22 mouse cellular contexts compared by ENCODE assay signal in the genomic region with DNA sequence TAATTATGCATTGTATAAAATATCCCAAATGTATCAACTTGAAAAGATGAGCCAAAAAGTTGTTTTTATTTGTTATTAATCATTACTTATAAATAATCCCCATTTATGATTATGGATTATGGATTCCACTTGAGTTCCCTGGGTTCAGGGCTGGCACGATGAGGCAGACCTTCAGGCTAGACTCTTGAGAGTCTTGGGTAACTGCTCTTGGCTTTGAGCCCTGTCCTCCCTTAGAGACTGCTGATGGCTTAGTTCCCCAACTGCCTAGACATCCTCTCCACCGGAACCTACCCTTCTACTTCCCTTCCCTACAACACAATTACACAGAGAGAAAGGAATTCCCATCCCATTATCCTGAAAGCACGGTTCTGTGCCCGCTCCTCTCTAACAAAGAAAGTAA.
A peak's percentile ranks its signal among the peaks of the same experiment; 100 is the strongest.
DNase-seq lines count a peak whose midpoint lies in the region; ATAC-seq and TF ChIP-seq lines count a peak whose summit lies in the region.
"Had no signal": no experiment of that assay in that cellular context is flagged by ENCODE, and none has a peak within 500 bp of the region (broad histone marks: within the 10 kb centered on the region; RNA-seq: fewer than 3 reads in every experiment).

No protein-coding gene starts in this region.

- no peaks in the 10 kb centered on the region for H3K4me1 ChIP-seq in lung, embryonic 14.5 days (ENCODE audit: insufficient read depth)
- H3K4me1 ChIP-seq in lung, adult 2 months (ENCODE audit: control insufficient read depth, insufficient read depth, low read length), result no peaks in the 10 kb centered on the region
- no peaks in the 10 kb centered on the region for H3K4me1 ChIP-seq in heart, embryonic 12.5 days (replicated peaks)
- H3K4me1 ChIP-seq: embryonic facial prominence, embryonic 13.5 days; forebrain, embryonic 12.5 days; heart, embryonic 13.5 days; hindbrain, embryonic 13.5 days had no signal

- no peak overlapping the region for H3K4me3 ChIP-seq in lung, embryonic 14.5 days (ENCODE audit: low read depth, low read length)
- no peak overlapping the region for H3K4me3 ChIP-seq in lung, adult 2 months (replicated peaks; ENCODE audit: extremely low read depth, low read depth, low read length)
- H3K4me3 ChIP-seq in heart, embryonic 12.5 days, result no peak overlapping the region
- H3K4me3 ChIP-seq: embryonic facial prominence, embryonic 13.5 days; forebrain, embryonic 12.5 days; heart, embryonic 13.5 days; hindbrain, embryonic 13.5 days had no signal

- no peaks in the 10 kb centered on the region for H3K36me3 ChIP-seq in lung, embryonic 14.5 days (ENCODE audit: insufficient read depth)
- H3K36me3 ChIP-seq in heart, embryonic 12.5 days, result no peaks in the 10 kb centered on the region
- H3K36me3 ChIP-seq: embryonic facial prominence, embryonic 13.5 days; forebrain, embryonic 12.5 days; G1E; heart, embryonic 13.5 days; hindbrain, embryonic 13.5 days had no signal

- H3K27ac ChIP-seq in lung, embryonic 14.5 days (ENCODE audit: low read depth), result no peak overlapping the region
- H3K27ac ChIP-seq in heart, embryonic 12.5 days (ENCODE audit: poor library complexity, severe bottlenecking), result no peak overlapping the region
- H3K27ac ChIP-seq: embryonic facial prominence, embryonic 13.5 days; forebrain, embryonic 12.5 days; heart, embryonic 13.5 days; hindbrain, embryonic 13.5 days; hindbrain, postnatal 0 days had no signal

- DNase-seq in adrenal gland, adult 2 months, result peak; percentile 30
- DNase-seq in adrenal gland, postnatal 4 days (ENCODE audit: low spot score in 2 of 2), result no peak
- DNase-seq in lung, embryonic 14.5 days, result peak; percentile 2
- DNase-seq in lung, adult 2 months, result no peak
- peak; percentile 14 for DNase-seq in adipocyte (ENCODE audit: low spot score)
- peak; percentile 23 to 34 for DNase-seq in adrenal gland, postnatal 36 days
- DNase-seq in embryo, embryonic 11 days, result no peak
- DNase-seq: B cell, adult 2 months; cerebellum, adult 2 months; cerebellum, postnatal 14 days; gastrocnemius, postnatal 10 days; kidney, adult 11 months had no signal

- no peaks in the 10 kb centered on the region for H3K9me3 ChIP-seq in lung, embryonic 14.5 days (ENCODE audit: low read depth, low read length)
- no peaks in the 10 kb centered on the region for H3K9me3 ChIP-seq in heart, embryonic 12.5 days (replicated peaks)
- H3K9me3 ChIP-seq: embryonic facial prominence, embryonic 13.5 days; forebrain, embryonic 12.5 days; G1E; hindbrain, embryonic 13.5 days had no signal

- no peak for ATAC-seq in lung, embryonic 14.5 days (ENCODE audit: insufficient read depth)
- no peak for ATAC-seq in heart, embryonic 12.5 days (ENCODE audit: insufficient number of reproducible peaks, low FRiP score)
- ATAC-seq: activated CD4-positive, CD25-positive, alpha-beta regulatory T cell, adult 4 months; CD4-positive, CD25-positive, alpha-beta regulatory T cell, adult 4 months; forebrain, embryonic 16.5 days; hindbrain, postnatal 0 days had no signal

- TF ChIP-seq POLR2A in lung, adult 2 months (IDR thresholded peaks at IDR 0.05; ENCODE audit: borderline replicate concordance, extremely low read depth, low read depth, low read length), result no peak

- H3K4me2 ChIP-seq in lung, embryonic 14.5 days, result no peak overlapping the region
- no peak overlapping the region for H3K4me2 ChIP-seq in heart, embryonic 12.5 days
- H3K4me2 ChIP-seq: embryonic facial prominence, embryonic 13.5 days; forebrain, embryonic 12.5 days; heart, embryonic 13.5 days; hindbrain, embryonic 13.5 days had no signal

- no peak for TF ChIP-seq CTCF in lung, embryonic 14.5 days (IDR thresholded peaks at IDR 0.05; ENCODE audit: low read depth)
- no peak for TF ChIP-seq CTCF in lung, adult 2 months (IDR thresholded peaks at IDR 0.05; ENCODE audit: insufficient read depth, low read length)

- H3K27me3 ChIP-seq in lung, embryonic 14.5 days (ENCODE audit: insufficient read depth, low read length), result no peaks in the 10 kb centered on the region
- H3K27me3 ChIP-seq in heart, embryonic 12.5 days (replicated peaks), result no peaks in the 10 kb centered on the region
- H3K27me3 ChIP-seq: embryonic facial prominence, embryonic 13.5 days; forebrain, embryonic 12.5 days; heart, embryonic 13.5 days; hindbrain, embryonic 13.5 days had no signal

- no peak overlapping the region for H3K9ac ChIP-seq in lung, embryonic 14.5 days
- H3K9ac ChIP-seq in heart, embryonic 12.5 days, result no peak overlapping the region
- H3K9ac ChIP-seq: embryonic facial prominence, embryonic 13.5 days; forebrain, embryonic 12.5 days; heart, embryonic 13.5 days; hindbrain, embryonic 13.5 days had no signal

- 53% methylated on average over 4 of the region's 4 CpGs for WGBS in lung, embryonic 14.5 days
- WGBS in lung, adult 2 months, result 46% methylated on average over 4 of the region's 4 CpGs
- 52% methylated on average over 4 of the region's 4 CpGs for WGBS in heart, embryonic 12.5 days

Comparison
In these comparisons a context has a peak if more than half of its experiments do, and no peak if none do; other contexts are left out.
1. DNase-seq: peak in adrenal gland, adult 2 months (single experiment), lung, embryonic 14.5 days (single experiment), adipocyte (single experiment) and adrenal gland, postnatal 36 days (2 of 2); none in adrenal gland, postnatal 4 days (0 of 2), lung, adult 2 months (single experiment) and embryo, embryonic 11 days (single experiment).